Mouse (Mus musculus): Measurements from ENCODE around the gene Vwf. TPM values are rescaled to one million over a fixed set of nuclear protein-coding genes. Genes with fewer than 3 reads are reported as not detected.

Gene Vwf
- total and polyA plus RNA-seq, 2 experiments = 4.9 to 9.0 TPM

DNA sequence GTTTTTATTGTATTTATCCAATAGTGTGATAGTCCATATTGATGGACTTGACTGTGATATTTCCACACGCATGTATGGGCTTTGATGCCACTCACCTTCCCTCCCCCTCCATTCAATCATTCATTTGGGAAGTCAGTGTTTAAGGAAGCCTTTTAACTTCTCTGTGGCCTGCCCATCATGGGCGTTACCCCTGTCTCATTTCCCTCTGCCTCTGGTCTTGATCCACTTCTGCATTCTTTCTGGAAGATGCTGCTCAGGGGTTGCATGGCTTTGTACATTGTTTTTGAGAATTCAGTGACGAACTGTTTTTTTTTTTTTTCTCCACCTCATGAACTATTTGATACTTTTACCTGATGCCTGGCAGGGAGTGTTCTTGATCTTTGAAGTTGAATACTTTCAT lies 104.8 kb downstream of the Vwf start:
- Histone ChIP-seq H3K9ac (ENCODE audit: low read depth, low read length) (no peak overlapping the region), H3K27ac (replicated peaks; ENCODE audit: insufficient read depth, low read depth, low read length) (no peak overlapping the region), H3K36me3 (ENCODE audit: control insufficient read depth, insufficient read depth, low read length) (no peaks in the 10 kb centered on the region), H3K4me3 (ENCODE audit: insufficient read depth, low read depth, low read length) (no peak overlapping the region), H3K79me2 (ENCODE audit: control insufficient read depth, insufficient read depth, low read length) (no peaks in the 10 kb centered on the region), H3K4me1 (ENCODE audit: control insufficient read depth, insufficient read depth, low read length) (no peaks in the 10 kb centered on the region), H3K27me3 (ENCODE audit: control insufficient read depth, insufficient read depth, low read length) (no peaks in the 10 kb centered on the region)
- TF ChIP-seq POLR2A (IDR thresholded peaks at IDR 0.05; ENCODE audit: extremely low read depth, insufficient read depth, low read length) (no peak), CTCF (IDR thresholded peaks at IDR 0.05; ENCODE audit: low read depth, low read length) (no peak)
- WGBS = 83% methylated on average over 3 of the region's 3 CpGs
- no peak for DNase-seq (ENCODE audit: extremely low read depth, low read depth, low spot score)

DNA sequence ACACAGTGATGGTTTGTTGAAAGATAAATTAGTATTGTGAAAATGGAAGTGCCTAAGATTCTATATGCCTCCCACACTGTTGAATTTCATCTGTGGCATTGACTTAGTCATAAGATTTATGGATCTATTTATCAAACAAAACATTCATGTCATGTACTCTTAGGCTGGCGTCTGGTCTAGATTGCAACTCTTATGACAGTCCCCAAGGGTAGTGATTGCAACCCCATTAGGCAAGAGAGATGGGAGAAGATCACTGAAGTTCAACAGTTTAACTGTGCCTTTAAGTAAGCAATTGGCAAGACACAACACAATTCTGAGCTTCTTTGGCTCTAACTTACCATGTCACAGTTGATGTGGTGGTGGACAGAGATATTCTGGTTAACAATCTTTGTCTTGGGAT lies 106.8 kb downstream of the Vwf start:
- TF ChIP-seq POLR2A (IDR thresholded peaks at IDR 0.05; ENCODE audit: extremely low read depth, insufficient read depth, low read length) = no peak
- no peak for TF ChIP-seq CTCF (IDR thresholded peaks at IDR 0.05; ENCODE audit: low read depth, low read length)
- WGBS = 72% methylated on average over 1 of the region's 1 CpGs
- Histone ChIP-seq H3K79me2 (ENCODE audit: control insufficient read depth, insufficient read depth, low read length) (no peaks in the 10 kb centered on the region), H3K27ac (replicated peaks; ENCODE audit: insufficient read depth, low read depth, low read length) (no peak overlapping the region), H3K36me3 (ENCODE audit: control insufficient read depth, insufficient read depth, low read length) (no peaks in the 10 kb centered on the region), H3K4me1 (ENCODE audit: control insufficient read depth, insufficient read depth, low read length) (no peaks in the 10 kb centered on the region), H3K9ac (ENCODE audit: low read depth, low read length) (no peak overlapping the region), H3K27me3 (ENCODE audit: control insufficient read depth, insufficient read depth, low read length) (no peaks in the 10 kb centered on the region), H3K4me3 (ENCODE audit: insufficient read depth, low read depth, low read length) (no peak overlapping the region)
- no peak for DNase-seq (ENCODE audit: extremely low read depth, low read depth, low spot score)

DNA sequence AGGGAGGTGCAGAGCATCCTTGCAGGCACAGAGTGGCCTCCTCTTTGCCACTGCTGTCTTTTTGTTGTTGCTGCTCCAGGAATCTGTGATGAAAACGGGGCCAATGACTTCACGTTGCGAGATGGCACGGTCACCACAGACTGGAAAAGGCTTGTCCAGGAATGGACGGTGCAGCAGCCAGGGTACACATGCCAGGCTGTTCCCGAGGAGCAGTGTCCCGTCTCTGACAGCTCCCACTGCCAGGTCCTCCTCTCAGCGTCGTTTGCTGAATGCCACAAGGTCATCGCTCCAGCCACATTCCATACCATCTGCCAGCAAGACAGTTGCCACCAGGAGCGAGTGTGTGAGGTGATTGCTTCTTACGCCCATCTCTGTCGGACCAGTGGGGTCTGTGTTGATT lies 110.3 kb downstream of the Vwf start:
- no peaks in the 10 kb centered on the region for H3K27me3 ChIP-seq (ENCODE audit: control insufficient read depth, insufficient read depth, low read length)
- DNase-seq (ENCODE audit: extremely low read depth, low read depth, low spot score) = no peak
- no peak for TF ChIP-seq POLR2A (IDR thresholded peaks at IDR 0.05; ENCODE audit: extremely low read depth, insufficient read depth, low read length)
- TF ChIP-seq CTCF (IDR thresholded peaks at IDR 0.05; ENCODE audit: low read depth, low read length) = no peak
- H3K4me3 ChIP-seq (ENCODE audit: insufficient read depth, low read depth, low read length) = no peak overlapping the region
- H3K9ac ChIP-seq (ENCODE audit: low read depth, low read length) = no peak overlapping the region
- no peaks in the 10 kb centered on the region for H3K36me3 ChIP-seq (ENCODE audit: control insufficient read depth, insufficient read depth, low read length)
- no peak overlapping the region for H3K27ac ChIP-seq (replicated peaks; ENCODE audit: insufficient read depth, low read depth, low read length)
- H3K79me2 ChIP-seq (ENCODE audit: control insufficient read depth, insufficient read depth, low read length) = no peaks in the 10 kb centered on the region
- H3K4me1 ChIP-seq (ENCODE audit: control insufficient read depth, insufficient read depth, low read length) = no peaks in the 10 kb centered on the region
- WGBS = 82% methylated on average over 13 of the region's 13 CpGs

DNA sequence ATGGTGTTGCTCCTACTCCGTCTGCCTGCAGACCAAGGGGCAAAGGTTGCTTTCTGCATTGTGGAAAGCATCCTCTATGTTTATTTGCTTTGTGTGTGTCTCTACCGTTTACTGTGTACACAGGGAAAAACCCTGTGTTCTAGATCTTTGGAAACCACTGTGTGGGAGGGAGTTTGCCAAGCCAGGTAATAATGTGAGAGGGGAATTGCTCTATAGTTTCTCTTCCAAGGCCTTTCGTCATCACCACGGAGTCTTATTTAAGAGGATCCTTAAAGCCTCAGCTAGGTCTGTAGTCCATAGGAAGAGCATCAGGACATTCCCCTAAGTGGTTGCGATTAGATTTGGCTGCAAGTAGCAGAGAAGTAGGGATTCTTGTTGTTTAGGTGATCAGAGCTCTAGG lies 111.4 kb downstream of the Vwf start:
- H3K9ac ChIP-seq (ENCODE audit: low read depth, low read length) = no peak overlapping the region
- no peaks in the 10 kb centered on the region for H3K36me3 ChIP-seq (ENCODE audit: control insufficient read depth, insufficient read depth, low read length)
- no peaks in the 10 kb centered on the region for H3K4me1 ChIP-seq (ENCODE audit: control insufficient read depth, insufficient read depth, low read length)
- H3K79me2 ChIP-seq (ENCODE audit: control insufficient read depth, insufficient read depth, low read length) = no peaks in the 10 kb centered on the region
- TF ChIP-seq POLR2A (IDR thresholded peaks at IDR 0.05; ENCODE audit: extremely low read depth, insufficient read depth, low read length) = no peak
- WGBS = 39% methylated on average over 5 of the region's 5 CpGs
- no peak overlapping the region for H3K4me3 ChIP-seq (ENCODE audit: insufficient read depth, low read depth, low read length)
- H3K27ac ChIP-seq (replicated peaks; ENCODE audit: insufficient read depth, low read depth, low read length) = no peak overlapping the region
- DNase-seq (ENCODE audit: extremely low read depth, low read depth, low spot score) = peak; percentile 17
- no peaks in the 10 kb centered on the region for H3K27me3 ChIP-seq (ENCODE audit: control insufficient read depth, insufficient read depth, low read length)

DNA sequence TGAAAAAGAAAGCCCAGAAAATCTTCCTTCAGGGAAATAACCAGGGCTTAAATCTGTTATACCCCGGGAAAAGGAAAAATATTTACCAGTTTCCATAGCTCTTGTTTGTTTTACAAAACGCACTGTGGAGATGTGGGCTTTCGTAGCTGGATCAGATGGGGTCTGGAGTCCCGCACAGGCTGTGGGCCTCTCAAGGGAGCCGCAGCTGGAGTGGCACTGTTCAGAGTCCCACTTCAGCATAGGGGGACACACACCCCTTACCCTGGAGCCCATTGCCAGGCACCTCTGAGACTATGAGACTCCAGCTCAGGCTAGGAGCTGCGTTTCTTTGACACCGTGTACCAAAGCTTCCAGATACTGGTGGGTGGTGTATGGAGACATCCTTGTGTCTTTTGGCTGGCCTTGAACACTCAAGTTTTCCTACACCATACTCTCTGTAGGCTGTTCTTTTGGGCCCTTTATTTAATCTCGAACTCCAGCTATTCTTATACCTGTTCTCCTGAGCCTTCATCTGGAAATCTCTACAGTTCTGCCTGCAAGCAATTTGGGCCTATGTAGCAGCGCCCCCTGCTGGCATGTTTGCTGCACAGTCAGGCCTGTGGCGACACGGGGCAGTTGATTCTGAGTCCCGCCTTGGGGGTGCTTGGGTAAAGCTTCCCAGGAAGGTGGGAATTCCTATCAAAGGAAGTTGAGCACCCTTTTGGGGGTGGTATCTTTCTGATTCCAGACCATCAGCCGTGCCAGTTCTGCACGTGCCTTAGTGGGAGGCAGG lies 114.7 kb downstream of the Vwf start:
- Histone ChIP-seq H3K36me3 (ENCODE audit: control insufficient read depth, insufficient read depth, low read length) (no peaks in the 10 kb centered on the region), H3K9ac (ENCODE audit: low read depth, low read length) (no peak overlapping the region), H3K4me1 (ENCODE audit: control insufficient read depth, insufficient read depth, low read length) (no peaks in the 10 kb centered on the region), H3K79me2 (ENCODE audit: control insufficient read depth, insufficient read depth, low read length) (no peaks in the 10 kb centered on the region), H3K27me3 (ENCODE audit: control insufficient read depth, insufficient read depth, low read length) (no peaks in the 10 kb centered on the region), H3K27ac (replicated peaks; ENCODE audit: insufficient read depth, low read depth, low read length) (no peak overlapping the region), H3K4me3 (ENCODE audit: insufficient read depth, low read depth, low read length) (no peak overlapping the region)
- DNase-seq (ENCODE audit: extremely low read depth, low read depth, low spot score) = peak; percentile 34
- TF ChIP-seq POLR2A (IDR thresholded peaks at IDR 0.05; ENCODE audit: extremely low read depth, insufficient read depth, low read length) (no peak), CTCF (IDR thresholded peaks at IDR 0.05; ENCODE audit: low read depth, low read length) (peak; percentile 91)
- WGBS = 53% methylated on average over 14 of the region's 14 CpGs

DNA sequence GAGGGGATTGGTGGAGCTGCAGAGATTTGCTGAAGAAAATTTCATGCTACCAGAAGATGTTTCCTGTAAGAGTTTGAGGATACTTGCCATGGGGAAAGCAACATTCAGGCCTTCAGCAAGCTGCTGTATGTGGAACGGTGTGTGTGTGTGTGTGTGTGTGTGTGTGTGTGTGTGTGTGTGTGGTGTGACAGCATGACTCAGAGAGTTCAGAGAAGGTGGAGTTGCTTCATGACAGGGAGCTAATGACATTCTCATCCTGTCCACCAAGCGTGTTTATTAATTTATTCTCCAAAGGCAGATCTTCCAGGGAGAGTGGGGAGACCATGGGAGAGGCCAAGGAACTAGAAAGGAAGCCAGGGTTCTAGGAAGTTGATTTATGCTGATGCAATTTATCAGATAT lies 117.3 kb downstream of the Vwf start:
- Histone ChIP-seq H3K36me3 (ENCODE audit: control insufficient read depth, insufficient read depth, low read length) (no peaks in the 10 kb centered on the region), H3K27me3 (ENCODE audit: control insufficient read depth, insufficient read depth, low read length) (no peaks in the 10 kb centered on the region), H3K4me1 (ENCODE audit: control insufficient read depth, insufficient read depth, low read length) (no peaks in the 10 kb centered on the region), H3K9ac (ENCODE audit: low read depth, low read length) (no peak overlapping the region), H3K27ac (replicated peaks; ENCODE audit: insufficient read depth, low read depth, low read length) (no peak overlapping the region), H3K79me2 (ENCODE audit: control insufficient read depth, insufficient read depth, low read length) (no peaks in the 10 kb centered on the region), H3K4me3 (ENCODE audit: insufficient read depth, low read depth, low read length) (no peak overlapping the region)
- no peak for DNase-seq (ENCODE audit: extremely low read depth, low read depth, low spot score)
- TF ChIP-seq CTCF (IDR thresholded peaks at IDR 0.05; ENCODE audit: low read depth, low read length) (no peak), POLR2A (IDR thresholded peaks at IDR 0.05; ENCODE audit: extremely low read depth, insufficient read depth, low read length) (no peak)
- WGBS = 70% methylated on average over 2 of the region's 2 CpGs
